Mouse (Mus musculus) hindbrain, embryonic 14.5 days (tissue): ENCODE results near the gene Unc13d. TPM values are rescaled to one million over a fixed set of nuclear protein-coding genes. Genes with fewer than 3 reads are reported as not detected.

ENCODE experiments used
- ATAC-seq: fragments of 200-750 bp; cut with Nextera tagmentation; 2 replicates; pipeline ENCODE4 v1.8.0; 2017; ENCODE audit warnings: moderate number of reproducible peaks, mild to moderate bottlenecking, moderate TSS enrichment, moderate library complexity; ENCODE audit not compliant: low FRiP score
- DNase-seq: peaks from one replicate; pipeline ENCODE4 v3.0.0-alpha.2; 2015; ENCODE audit warnings: low spot score
- H3K27ac ChIP-seq: fragments of 300-500 bp; sonication (generic); 2 replicates; pipeline ENCODE4 v1.5.1; 2014; ENCODE audit warnings: mild to moderate bottlenecking, moderate library complexity
- H3K27me3 ChIP-seq: fragments of 300-500 bp; sonication (generic); 2 replicates; pipeline ENCODE4 v1.6.1; 2014; ENCODE audit warnings: mild to moderate bottlenecking, low read length, mixed read lengths; ENCODE audit not compliant: control insufficient read depth, insufficient read depth
- H3K36me3 ChIP-seq: fragments of 300-500 bp; sonication (generic); replicated peaks from 2 replicates; pipeline ENCODE4 v1.6.1; 2014; ENCODE audit not compliant: control insufficient read depth, insufficient read depth
- H3K4me1 ChIP-seq: fragments of 300-500 bp; sonication (generic); replicated peaks from 2 replicates; pipeline ENCODE4 v1.6.1; 2014; ENCODE audit warnings: antibody characterized with exemption, low read length, mixed read lengths; ENCODE audit not compliant: control insufficient read depth, insufficient read depth
- H3K4me2 ChIP-seq: fragments of 300-500 bp; sonication (generic); replicated peaks from 2 replicates; pipeline ENCODE4 v1.6.1; 2014; ENCODE audit warnings: mild to moderate bottlenecking, moderate library complexity
- H3K4me3 ChIP-seq: fragments of 300-500 bp; sonication (generic); replicated peaks from 2 replicates; pipeline ENCODE4 v1.5.1; 2014; ENCODE audit warnings: mild to moderate bottlenecking, low read length
- H3K9ac ChIP-seq: fragments of 300-500 bp; sonication (generic); 2 replicates; pipeline ENCODE4 v1.6.1; 2014
- H3K9me3 ChIP-seq: fragments of 300-500 bp; sonication (generic); 2 replicates; pipeline ENCODE4 v1.6.1; 2016; ENCODE audit warnings: low read length; ENCODE audit not compliant: control insufficient read depth
- WGBS: fragments of 180-500 bp; shearing (Covaris S2); extraction: QIAGEN DNeasy Blood & Tissue Kit; methylation state at CpG from one replicate; pipeline ENCODE4 v1.1.7; 2014; 5-methylcytosine and 5-hydroxymethylcytosine counted together
- polyA plus RNA-seq: library from polyadenylated mRNA; unstranded; fragments of >200 nt; fragmentation: Nextera tagmentation; extraction: Ambion mirVana; gene quantifications from 2 replicates; pipeline ENCODE4 v1.2.1, GENCODE M21; 2014

Gene Unc13d
- polyA plus RNA-seq, 1 experiment from 2014 or later = 0.75 TPM

- Histone ChIP-seq H3K9ac (no peak overlapping the region), H3K4me2 (no peak overlapping the region), H3K4me3 (no peak overlapping the region), H3K9me3 (no peaks in the 10 kb centered on the region), H3K4me1 (peaks cover 4% of the 10 kb centered on the region; the same call in 1 of the 2 replicates), H3K36me3 (peaks cover 7% of the 10 kb centered on the region; the same call in 1 of the 2 replicates), H3K27me3 (no peaks in the 10 kb centered on the region), H3K27ac (no peak overlapping the region)
- ATAC-seq = no peak
- 69% methylated on average over 7 of the region's 7 CpGs for WGBS
- no peak for DNase-seq
Measured at GRCm38 (mm10) chr11:116074436-116074991, 3.2 kb downstream of the Unc13d start.

- H3K9ac ChIP-seq = no peak overlapping the region
- H3K4me3 ChIP-seq = no peak overlapping the region
- no peaks in the 10 kb centered on the region for H3K9me3 ChIP-seq
- no peaks in the 10 kb centered on the region for H3K36me3 ChIP-seq
- WGBS = 89% methylated on average over 3 of the region's 3 CpGs
- no peak overlapping the region for H3K4me2 ChIP-seq
- no peaks in the 10 kb centered on the region for H3K27me3 ChIP-seq
- no peaks in the 10 kb centered on the region for H3K4me1 ChIP-seq
- H3K27ac ChIP-seq = no peak overlapping the region
- no peak for DNase-seq
- no peak for ATAC-seq
Measured at GRCm38 (mm10) chr11:116072608-116073007, 5.2 kb downstream of the Unc13d start.

- Histone ChIP-seq H3K4me3 (no peak overlapping the region), H3K9ac (no peak overlapping the region), H3K27ac (no peak overlapping the region), H3K27me3 (no peaks in the 10 kb centered on the region), H3K4me2 (no peak overlapping the region), H3K36me3 (no peaks in the 10 kb centered on the region), H3K9me3 (no peaks in the 10 kb centered on the region), H3K4me1 (no peaks in the 10 kb centered on the region)
- WGBS = 69% methylated on average over 5 of the region's 5 CpGs
- DNase-seq (no peak), ATAC-seq (no peak)
Measured at GRCm38 (mm10) chr11:116071510-116071909, 6.3 kb downstream of the Unc13d start.

DNA sequence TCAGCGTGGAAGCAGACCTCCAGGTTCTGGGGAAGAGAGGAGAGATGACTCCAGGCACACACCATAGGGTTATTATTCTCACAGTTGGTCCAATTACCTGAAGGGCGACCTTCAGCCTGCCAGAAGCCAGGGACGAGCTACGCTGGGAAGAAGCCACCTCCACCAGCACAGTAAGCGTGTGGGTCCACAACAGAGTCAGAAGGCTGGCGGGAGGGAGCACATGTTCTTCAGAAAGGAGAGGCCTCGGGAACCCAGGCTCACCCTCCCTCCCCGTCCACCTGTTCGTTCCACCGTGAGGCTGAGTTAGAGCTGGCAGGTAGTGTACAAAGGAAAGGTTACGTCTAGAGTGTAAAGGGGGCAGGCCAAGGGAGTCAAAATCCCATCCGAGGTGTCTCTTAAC lies 12.4 kb downstream of the Unc13d start:
- peaks cover 17% of the 10 kb centered on the region for H3K36me3 ChIP-seq
- H3K27me3 ChIP-seq = no peaks in the 10 kb centered on the region
- H3K4me2 ChIP-seq = no peak overlapping the region
- H3K4me3 ChIP-seq = no peak overlapping the region
- no peak for DNase-seq
- no peaks in the 10 kb centered on the region for H3K4me1 ChIP-seq
- H3K9me3 ChIP-seq = no peaks in the 10 kb centered on the region
- H3K27ac ChIP-seq = no peak overlapping the region
- no peak for ATAC-seq
- 91% methylated on average over 12 of the region's 12 CpGs for WGBS
- no peak overlapping the region for H3K9ac ChIP-seq

GRCm38 (mm10) chr11:116064187-116064867 lies 13.4 kb downstream of the Unc13d start:
- Histone ChIP-seq H3K36me3 (peaks cover 28% of the 10 kb centered on the region), H3K9ac (no peak overlapping the region), H3K27me3 (no peaks in the 10 kb centered on the region), H3K4me1 (no peaks in the 10 kb centered on the region), H3K4me3 (no peak overlapping the region), H3K27ac (no peak overlapping the region), H3K9me3 (no peaks in the 10 kb centered on the region), H3K4me2 (no peak overlapping the region)
- no peak for ATAC-seq
- WGBS = 71% methylated on average over 23 of the region's 23 CpGs
- no peak for DNase-seq

- H3K4me1 ChIP-seq = no peaks in the 10 kb centered on the region
- H3K4me3 ChIP-seq = no peak overlapping the region
- peaks cover 35% of the 10 kb centered on the region for H3K36me3 ChIP-seq
- no peaks in the 10 kb centered on the region for H3K9me3 ChIP-seq
- H3K9ac ChIP-seq = no peak overlapping the region
- DNase-seq (no peak), ATAC-seq (no peak)
- 66% methylated on average over 13 of the region's 13 CpGs for WGBS
- H3K27ac ChIP-seq = no peak overlapping the region
- H3K4me2 ChIP-seq = no peak overlapping the region
- H3K27me3 ChIP-seq = no peaks in the 10 kb centered on the region
Measured at GRCm38 (mm10) chr11:116063562-116063961, 14.2 kb downstream of the Unc13d start.

GRCm38 (mm10) chr11:116062521-116062920 lies 15.2 kb downstream of the Unc13d start:
- Histone ChIP-seq H3K36me3 (peaks cover 46% of the 10 kb centered on the region), H3K9ac (no peak overlapping the region), H3K9me3 (no peaks in the 10 kb centered on the region), H3K4me3 (no peak overlapping the region), H3K27ac (no peak overlapping the region), H3K4me1 (no peaks in the 10 kb centered on the region), H3K27me3 (no peaks in the 10 kb centered on the region), H3K4me2 (no peak overlapping the region)
- DNase-seq (no peak), ATAC-seq (no peak)
- 65% methylated on average over 8 of the region's 8 CpGs for whole genome bisulfite sequencing

GRCm38 (mm10) chr11:116061641-116062415 lies 15.9 kb downstream of the Unc13d start:
- H3K4me2 ChIP-seq = no peak overlapping the region
- H3K4me1 ChIP-seq = no peaks in the 10 kb centered on the region
- no peaks in the 10 kb centered on the region for H3K27me3 ChIP-seq
- no peak overlapping the region for H3K4me3 ChIP-seq
- WGBS = 84% methylated on average over 13 of the region's 13 CpGs
- no peak for ATAC-seq
- peaks cover 53% of the 10 kb centered on the region for H3K36me3 ChIP-seq
- H3K27ac ChIP-seq = no peak overlapping the region
- H3K9ac ChIP-seq = no peak overlapping the region
- no peaks in the 10 kb centered on the region for H3K9me3 ChIP-seq
- DNase-seq = no peak

DNA sequence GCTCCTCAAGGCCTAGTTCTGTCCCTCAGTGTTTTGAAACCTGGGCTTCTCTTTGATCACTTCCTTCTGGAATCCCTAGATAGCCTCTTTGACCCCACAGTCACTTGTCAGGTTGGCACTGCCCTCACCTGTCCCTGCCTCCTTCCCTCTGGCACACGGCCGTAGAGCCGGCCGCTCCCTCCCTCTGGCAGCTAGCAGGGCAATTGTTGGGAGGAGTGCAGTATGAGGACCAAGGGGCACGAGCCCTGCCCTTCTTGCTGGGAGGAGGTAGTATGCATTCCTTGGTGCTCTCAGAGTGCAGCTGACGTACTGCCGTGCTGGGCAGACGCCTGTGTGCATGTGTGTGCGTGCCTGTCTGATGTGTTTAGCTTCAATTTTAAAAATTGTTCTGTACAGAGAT lies 17.2 kb downstream of the Unc13d start:
- ATAC-seq (no peak), DNase-seq (no peak)
- Histone ChIP-seq H3K9ac (no peak overlapping the region), H3K27ac (no peak overlapping the region), H3K27me3 (no peaks in the 10 kb centered on the region), H3K4me3 (no peak overlapping the region), H3K36me3 (peaks cover 64% of the 10 kb centered on the region), H3K4me1 (no peaks in the 10 kb centered on the region), H3K4me2 (no peak overlapping the region), H3K9me3 (no peaks in the 10 kb centered on the region)
- 95% methylated on average over 9 of the region's 9 CpGs for WGBS
